Mouse (Mus musculus) liver, adult 2 months (tissue): ENCODE measurements around the gene Fnbp1l.

ENCODE experiments used
- CTCF ChIP-seq: fragments of 200-500 bp; IDR thresholded peaks from 2 replicates; pipeline ENCODE4 v1.5.1; 2011; ENCODE audit warnings: low read depth, low read length, control low read depth
- POLR2A ChIP-seq: fragments of 200-500 bp; IDR thresholded peaks from 2 replicates; pipeline ENCODE4 v1.6.1; 2011; ENCODE audit warnings: low read length, control low read depth; ENCODE audit not compliant: insufficient read depth; ENCODE audit errors: extremely low read depth

DNA sequence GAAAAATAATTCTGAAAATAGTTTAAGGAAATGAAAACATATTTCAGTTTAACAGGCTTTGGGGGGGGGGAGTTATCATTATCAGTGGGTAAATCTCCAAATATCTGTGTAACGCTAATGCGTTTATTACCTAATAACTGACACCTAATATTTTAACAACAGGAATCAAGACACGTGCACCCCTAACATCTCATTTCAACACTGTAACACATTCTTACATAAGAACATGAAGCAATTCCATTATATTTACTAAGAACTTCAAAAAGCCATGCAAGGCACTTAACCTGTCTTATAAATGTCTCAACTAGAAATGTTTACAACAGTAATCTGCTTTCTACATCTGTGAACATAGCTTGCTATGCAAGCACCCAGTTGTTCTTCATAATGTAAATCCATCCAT, 68.3 kb downstream of the Fnbp1l start:
- no peak for TF ChIP-seq POLR2A
- no peak for TF ChIP-seq CTCF
